Mouse (Mus musculus): Measurements from ENCODE around the gene Ccnyl1.
A peak's percentile ranks its signal among the peaks of the same experiment; 100 is the strongest.

Ccnyl1 gene

GRCm38 (mm10) chr1:64742741-64743408, 52.6 kb downstream of the Ccnyl1 start:
- no peak for DNase-seq

- DNase-seq = no peak
These were observed 54.4 kb downstream of the Ccnyl1 start for GRCm38 (mm10) chr1:64744616-64745015.

- DNase-seq = peak; percentile 71
These were observed 62.9 kb downstream of the Ccnyl1 start for GRCm38 (mm10) chr1:64753109-64753508.

GRCm38 (mm10) chr1:64753668-64754067, 63.4 kb downstream of the Ccnyl1 start:
- DNase-seq = no peak

- no peak for DNase-seq
These were observed 64.4 kb downstream of the Ccnyl1 start for GRCm38 (mm10) chr1:64754658-64755057.

- no peak for DNase-seq
These were observed 65.8 kb downstream of the Ccnyl1 start for GRCm38 (mm10) chr1:64755971-64756639.

GRCm38 (mm10) chr1:64756640-64757030, 66.4 kb downstream of the Ccnyl1 start:
- DNase-seq = no peak

GRCm38 (mm10) chr1:64757254-64757653, 67.0 kb downstream of the Ccnyl1 start:
- DNase-seq = peak; percentile 53

GRCm38 (mm10) chr1:64757766-64758165, 67.5 kb downstream of the Ccnyl1 start:
- no peak for DNase-seq

- no peak for DNase-seq
These were observed 71.4 kb downstream of the Ccnyl1 start for GRCm38 (mm10) chr1:64761646-64762045.

GRCm38 (mm10) chr1:64770169-64770568, 79.9 kb downstream of the Ccnyl1 start:
- DNase-seq = no peak

GRCm38 (mm10) chr1:64773305-64773704, 83.0 kb downstream of the Ccnyl1 start:
- DNase-seq = no peak

Measured in lung, postnatal 14 days (tissue).